Mouse (Mus musculus) B cell, adult (primary cell): ENCODE measurements around the gene Stx7. TPM values are rescaled to one million over a fixed set of nuclear protein-coding genes. Genes with fewer than 3 reads are reported as not detected.

Experiments used
- total RNA-seq: library from RNA; stranded (reverse); gene quantifications from 4 replicates; pipeline ENCODE4 v1.2.4, GENCODE M21; 2023; ENCODE audit not compliant: inconsistent age

Stx7 gene
- total RNA-seq: 112 to 120 TPM (median 116 TPM) in 4 replicates

DNA sequence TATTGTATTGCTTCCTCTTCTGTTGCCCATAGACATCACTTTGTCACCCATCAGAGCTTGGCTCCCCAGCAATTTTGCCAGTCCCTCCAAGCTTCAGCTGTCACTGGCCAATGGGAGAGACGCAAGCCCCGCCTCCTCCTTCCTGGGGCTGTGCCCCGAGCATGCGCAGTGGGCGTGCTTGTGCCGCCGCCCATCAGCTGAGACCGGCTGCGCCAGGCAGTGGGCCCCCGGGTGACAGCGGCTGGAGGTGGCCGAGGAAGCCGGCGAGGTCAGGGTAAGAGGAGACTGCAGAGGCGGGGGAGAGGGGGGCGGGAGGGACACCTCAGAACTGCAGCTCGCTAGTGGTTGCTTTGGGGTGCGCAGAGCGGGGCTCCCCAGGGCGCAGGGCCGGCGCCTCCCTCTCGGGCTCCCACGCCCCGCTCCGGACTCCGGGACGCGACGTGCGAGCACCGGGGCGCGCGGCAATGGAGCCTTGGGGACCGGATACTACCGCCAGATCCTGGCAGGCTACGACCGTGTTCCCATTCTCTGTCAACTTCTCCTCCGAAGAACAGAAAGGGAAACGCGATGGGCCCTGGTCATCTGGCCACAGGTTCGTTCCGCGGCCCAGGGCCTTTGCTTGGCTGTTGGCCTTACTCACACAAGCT, at the start of gene Stx7:
Stx7 (plus strand) TSS at position 168 of the 647 bp plus-strand sequence.

GRCm38 (mm10) chr10:24101812-24102211, 47.3 kb upstream of the Stx7 start, which contains the start of gene Taar8c:
Taar8c (minus strand) TSS chr10:24101912.

GRCm38 (mm10) chr10:24109434-24109833, 39.7 kb upstream of the Stx7 start, which contains the start of gene Taar9:
Taar9 (minus strand) TSS chr10:24109534.

DNA sequence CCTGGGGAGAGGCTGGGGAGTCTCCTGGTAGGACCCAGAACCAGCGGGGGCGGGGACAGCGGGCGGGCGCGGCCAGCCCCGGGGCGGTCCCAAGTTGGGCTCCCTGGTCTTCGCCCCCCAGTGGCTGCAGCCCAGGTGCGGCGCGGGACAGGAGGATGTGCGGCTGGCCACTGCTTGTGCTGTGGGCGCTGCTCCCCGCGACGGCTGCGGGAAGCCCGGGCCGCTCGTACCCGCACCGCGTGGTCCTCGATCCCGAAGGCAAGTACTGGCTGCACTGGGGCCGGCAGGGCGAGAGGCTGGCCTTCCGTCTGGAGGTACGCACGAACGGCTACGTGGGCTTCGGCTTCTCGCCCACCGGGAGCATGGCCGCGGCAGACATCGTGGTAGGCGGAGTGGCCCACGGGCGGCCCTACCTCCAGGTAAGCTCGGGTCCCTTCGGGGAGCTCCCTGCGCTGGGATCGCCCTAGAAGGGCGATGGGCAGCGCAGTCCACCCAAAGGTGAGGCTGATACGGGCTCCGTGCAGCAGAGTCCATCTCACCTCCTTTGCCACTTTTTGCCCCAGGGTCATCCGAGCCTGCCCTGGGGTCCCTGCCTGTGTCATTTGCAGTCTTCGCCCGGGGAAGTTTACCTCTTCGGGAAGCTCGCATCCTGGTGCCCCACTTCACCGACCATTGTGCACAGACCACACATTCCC, 74.5 kb downstream of the Stx7 start, which contains the start of gene Moxd1:
Moxd1 (plus strand) TSS at position 69 of the 695 bp plus-strand sequence.

Other genes starting within 250 kb of the Stx7 start
- gene Taar1, start 228.9 kb upstream of the Stx7 start, total RNA-seq: not detected in 4 replicates
- gene Taar2, start 210.7 kb upstream of the Stx7 start, total RNA-seq: not detected in 4 replicates
- not detected in 4 replicates for gene Taar3, start 199.7 kb upstream of the Stx7 start, total RNA-seq
- gene Taar4, start 188.8 kb upstream of the Stx7 start, total RNA-seq: not detected in 4 replicates
- not detected in 4 replicates for gene Taar5, start 178.6 kb upstream of the Stx7 start, total RNA-seq
- gene Taar6, start 163.7 kb upstream of the Stx7 start, total RNA-seq: not detected in 4 replicates
- gene Taar7a, start 155.8 kb upstream of the Stx7 start, total RNA-seq: not detected in 4 replicates
- gene Taar7b, start 149.4 kb upstream of the Stx7 start, total RNA-seq: not detected in 4 replicates
- not detected in 4 replicates for gene Taar7d, start 122.1 kb upstream of the Stx7 start, total RNA-seq
- gene Taar7e, start 111.7 kb upstream of the Stx7 start, total RNA-seq: not detected in 4 replicates
- not detected in 4 replicates for gene Taar7f, start 99.8 kb upstream of the Stx7 start, total RNA-seq
- gene Taar8a, start 72.8 kb upstream of the Stx7 start, total RNA-seq: not detected in 4 replicates
- gene Taar8b, start 57.0 kb upstream of the Stx7 start, total RNA-seq: not detected in 4 replicates
- not detected in 4 replicates for gene Taar8c, start 47.4 kb upstream of the Stx7 start, total RNA-seq
- not detected in 4 replicates for gene Taar9, start 39.8 kb upstream of the Stx7 start, total RNA-seq
- gene Moxd1, start 74.2 kb downstream of the Stx7 start, total RNA-seq: not detected in 4 replicates